Mouse (Mus musculus) cerebellum, postnatal 14 days (tissue): ENCODE results near the gene Gm5767.

Experiments used
- DNase-seq, 2 experiments: peaks; one replicate each; pipeline ENCODE4 v3.0.0; 2021; ENCODE audit warnings: mixed read lengths in 2 of 2

Gene Gm5767

DNA sequence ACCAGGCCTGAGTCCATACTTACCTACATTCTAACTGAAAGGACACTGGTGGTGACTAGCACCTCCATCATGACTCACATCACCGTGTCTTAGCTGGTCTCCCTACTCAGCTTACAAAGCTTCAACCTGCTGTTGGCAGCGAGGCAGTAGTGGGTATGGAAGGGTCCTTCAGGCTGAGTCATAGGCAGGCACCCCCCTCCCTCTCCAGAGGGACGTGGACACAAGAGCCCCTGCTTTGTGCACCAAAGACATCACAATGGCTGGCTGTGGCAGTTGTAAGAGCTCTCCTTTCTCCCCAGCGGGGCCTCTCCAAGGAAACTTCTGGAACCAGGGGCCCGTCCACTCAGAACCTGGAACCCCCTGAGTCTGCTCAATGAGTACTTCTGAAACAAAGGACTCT is at the start of gene Gm5767:
TSS of gene Gm5767 (plus strand) at position 301 of the 400 bp plus-strand sequence.
- no peak for DNase-seq

DNA sequence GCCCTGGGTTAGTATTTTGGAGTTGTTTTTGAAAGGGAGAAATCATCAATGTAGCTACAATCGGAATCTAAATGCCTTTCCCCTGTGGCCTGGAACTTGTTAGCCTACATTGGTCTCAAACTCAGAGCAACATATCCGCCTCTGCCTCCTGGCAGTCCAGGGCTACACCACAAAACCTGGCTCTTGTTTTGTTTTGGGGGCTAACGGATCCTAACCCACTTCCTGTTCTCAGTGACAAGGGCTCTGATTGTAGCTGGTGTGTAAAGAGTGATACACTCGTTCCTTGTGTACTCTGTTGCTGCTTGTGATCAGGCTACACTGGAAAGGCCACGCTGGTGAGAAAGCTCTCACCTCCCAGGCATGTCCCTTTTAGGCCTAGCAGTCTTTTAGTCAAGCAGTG is 49.1 kb upstream of the Gm5767 start:
- DNase-seq: no peak

DNA sequence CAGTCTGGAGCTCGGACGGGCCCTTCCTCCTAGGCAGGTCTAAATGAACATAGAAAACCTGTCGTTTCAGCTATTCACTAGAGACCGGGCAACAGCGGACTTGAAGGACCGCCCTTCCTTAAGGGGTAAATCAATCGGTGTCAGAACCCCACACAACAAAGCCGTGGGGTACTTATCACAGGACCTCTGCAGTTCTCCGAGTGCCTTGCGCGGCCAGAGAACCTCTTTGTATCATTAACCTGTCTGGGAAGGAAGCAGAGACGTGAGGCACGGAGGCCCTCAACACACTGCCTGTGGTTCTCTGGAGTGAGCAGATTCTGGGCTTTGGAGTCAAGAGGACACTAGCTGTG is 43.7 kb upstream of the Gm5767 start:
- DNase-seq: no peak

DNA sequence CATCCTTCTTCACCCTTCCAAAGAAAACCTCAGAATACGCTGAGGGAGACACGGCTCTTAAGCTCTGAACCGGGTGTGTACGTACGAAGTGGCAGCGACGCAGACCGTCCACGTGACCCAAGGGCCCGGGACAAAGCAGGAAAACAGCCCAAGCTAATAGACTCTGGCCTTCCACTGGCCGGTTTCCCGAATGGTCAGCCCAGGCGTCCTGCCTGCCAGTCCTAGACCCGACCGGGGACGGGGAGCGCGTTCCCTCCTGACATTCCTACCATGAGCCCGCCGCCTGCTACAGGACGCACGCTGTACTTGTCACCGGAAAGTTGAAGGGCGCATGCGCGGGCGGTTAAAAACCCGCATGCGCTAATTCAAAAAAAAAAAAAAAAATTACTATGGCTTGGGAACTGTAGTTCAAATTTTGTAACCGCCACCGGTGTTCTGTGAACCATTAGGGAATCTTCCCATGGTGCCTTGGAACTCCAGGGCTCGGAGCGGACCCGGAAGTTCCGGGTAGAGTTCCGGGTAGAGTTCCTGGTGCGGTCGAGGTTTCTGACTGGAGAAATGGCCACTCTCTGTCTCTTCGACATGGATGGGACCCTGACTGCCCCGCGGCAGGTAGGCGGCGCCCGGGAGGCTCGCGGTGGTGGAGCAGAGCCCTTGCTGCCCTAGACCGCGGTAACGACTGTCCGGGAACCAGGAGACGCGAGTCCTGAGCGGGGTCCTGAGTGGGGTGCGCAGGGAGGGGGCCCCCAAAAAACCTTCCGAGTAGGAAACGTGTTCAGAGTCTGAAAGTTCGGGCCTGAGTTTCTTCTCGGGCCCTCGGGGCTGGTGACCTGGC is 43.1 kb upstream of the Gm5767 start, which contains the start of the genes Pmm2 and Tmem186:
TSS of gene Pmm2 (plus strand) at position 458 of the 835 bp plus-strand sequence.
TSS of gene Tmem186 (minus strand) at position 496 of the 835 bp plus-strand sequence.
- DNase-seq: peak; percentile 89

DNA sequence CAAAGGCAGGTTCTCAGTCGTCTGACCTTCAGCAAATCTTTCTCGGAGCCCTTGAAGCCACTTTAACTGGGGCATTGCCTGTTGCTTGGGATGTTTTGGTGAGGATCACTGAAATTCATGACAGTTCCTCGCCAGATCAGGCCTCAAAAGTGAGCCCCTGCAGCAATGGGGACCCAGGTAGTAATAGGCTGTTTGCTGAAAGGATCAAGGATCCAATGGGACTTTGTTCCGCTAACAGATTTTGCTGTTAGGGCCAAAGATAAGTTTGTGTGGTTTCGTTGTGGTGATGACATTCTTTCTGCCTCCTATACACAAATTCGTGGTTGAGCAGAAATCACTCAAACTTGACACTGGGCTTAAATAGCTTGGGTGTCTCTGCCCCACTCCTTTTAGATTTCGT is 42.4 kb upstream of the Gm5767 start:
- DNase-seq: no peak

DNA sequence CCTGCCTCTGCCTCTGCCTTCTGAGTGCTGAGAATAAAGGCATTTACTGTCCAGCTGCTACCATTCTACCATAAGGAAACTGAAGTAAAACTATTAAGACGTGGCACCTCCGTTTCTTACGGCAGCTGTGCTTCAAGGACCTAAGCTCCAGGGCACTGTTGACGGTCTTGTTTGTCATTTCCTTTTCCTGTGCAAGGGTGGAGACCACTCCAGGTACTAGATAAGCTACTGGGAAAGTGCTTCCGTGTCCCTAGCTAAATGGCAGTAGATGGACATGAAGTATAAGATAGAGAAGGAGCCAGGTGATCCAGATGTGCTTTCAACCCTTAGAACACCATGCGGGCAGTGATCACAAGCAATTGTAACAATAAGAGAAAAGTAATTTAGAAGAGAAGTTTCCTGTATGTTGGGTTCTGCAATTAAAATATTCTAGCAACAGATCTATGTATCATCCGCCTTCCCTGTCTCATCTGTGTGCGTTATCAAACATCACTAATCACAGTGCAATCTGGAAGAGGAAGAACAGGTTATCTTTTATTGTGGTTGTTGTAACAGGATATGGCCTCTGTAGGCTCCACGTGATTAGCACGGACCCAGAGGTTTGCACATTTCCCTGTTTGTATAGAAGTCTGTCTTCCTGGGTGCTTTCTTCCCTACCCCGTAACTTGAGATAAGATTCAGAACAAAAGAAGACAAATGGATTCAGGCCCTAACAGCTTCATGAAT is 40.9 kb upstream of the Gm5767 start:
- no peak for DNase-seq

DNA sequence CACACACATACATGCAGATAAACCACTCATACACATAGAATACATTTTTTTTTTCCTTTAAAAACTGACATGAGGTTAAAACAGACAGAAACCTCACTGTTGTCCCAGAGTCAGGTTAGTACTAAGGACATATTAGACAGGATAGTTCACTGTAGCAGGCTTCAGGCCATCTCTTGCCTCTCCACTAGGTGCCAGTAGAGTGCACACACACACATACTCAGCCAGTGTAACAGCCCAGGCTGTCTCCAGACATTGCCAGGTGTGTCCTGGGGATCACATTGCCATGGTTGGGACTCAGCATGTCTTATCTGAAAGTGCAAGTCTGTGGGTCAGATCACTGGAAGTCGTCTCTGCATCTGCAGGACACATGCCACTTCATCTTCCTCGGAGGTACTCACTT is 36.7 kb upstream of the Gm5767 start:
- DNase-seq: peak; percentile 54 to 57

DNA sequence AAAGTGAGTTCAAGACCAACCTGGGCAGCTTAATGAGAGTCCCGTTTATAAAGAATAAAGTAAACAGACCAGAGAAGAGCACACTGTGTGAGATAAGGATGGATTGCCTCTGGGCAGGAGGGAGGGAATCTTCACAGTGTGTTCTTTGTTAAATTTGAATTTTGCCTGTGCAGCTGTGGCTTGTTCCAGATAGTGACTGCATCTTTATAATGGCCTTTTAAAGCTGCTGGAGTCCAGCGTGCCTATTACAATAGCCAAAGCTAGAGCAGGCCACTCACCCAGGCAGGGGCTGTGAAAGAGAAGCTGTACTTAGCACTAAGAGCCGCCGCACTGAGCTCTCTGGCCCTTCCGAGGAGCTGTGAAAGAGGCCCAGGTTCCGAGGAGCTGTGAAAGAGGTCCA is 35.0 kb upstream of the Gm5767 start:
- DNase-seq: no peak

DNA sequence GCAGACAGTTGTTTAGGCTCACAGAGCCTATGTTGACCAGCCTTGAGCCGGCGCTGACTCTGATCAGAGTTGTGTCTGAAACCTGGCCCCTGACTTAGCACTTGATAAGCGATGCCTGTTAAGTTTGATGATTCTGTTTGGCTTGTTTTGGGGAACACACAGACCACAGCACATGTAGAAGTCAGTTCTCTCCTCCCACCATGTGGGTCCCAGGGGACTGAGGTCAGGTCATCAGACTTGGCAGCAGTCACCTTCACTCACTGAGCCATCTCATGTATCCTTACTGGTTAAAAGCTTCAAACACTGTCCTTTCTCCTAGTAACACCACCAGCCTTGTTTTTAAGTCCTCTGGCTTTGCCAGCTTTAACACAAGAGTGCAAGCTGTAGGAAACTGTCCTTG is 30.6 kb upstream of the Gm5767 start:
- DNase-seq: no peak

DNA sequence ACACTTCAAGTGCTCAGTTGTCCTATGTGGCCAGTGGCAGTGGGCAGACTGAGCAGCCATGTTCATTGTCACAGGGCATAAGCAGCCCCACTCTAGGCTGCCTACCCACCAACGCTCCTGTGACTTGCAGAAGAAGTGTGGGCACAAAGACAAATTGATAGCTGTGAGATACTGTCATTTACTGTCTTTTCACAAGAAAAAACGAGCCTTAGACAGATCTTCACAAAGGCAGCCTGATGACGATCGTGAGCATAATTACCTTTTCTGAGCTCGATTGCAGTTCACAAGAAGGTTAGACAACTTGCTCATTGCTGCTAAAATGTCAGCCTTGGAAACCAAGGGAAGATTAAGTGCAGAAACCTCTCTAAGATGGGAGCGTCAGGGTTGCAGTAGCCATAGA is 25.5 kb upstream of the Gm5767 start:
- DNase-seq: no peak

DNA sequence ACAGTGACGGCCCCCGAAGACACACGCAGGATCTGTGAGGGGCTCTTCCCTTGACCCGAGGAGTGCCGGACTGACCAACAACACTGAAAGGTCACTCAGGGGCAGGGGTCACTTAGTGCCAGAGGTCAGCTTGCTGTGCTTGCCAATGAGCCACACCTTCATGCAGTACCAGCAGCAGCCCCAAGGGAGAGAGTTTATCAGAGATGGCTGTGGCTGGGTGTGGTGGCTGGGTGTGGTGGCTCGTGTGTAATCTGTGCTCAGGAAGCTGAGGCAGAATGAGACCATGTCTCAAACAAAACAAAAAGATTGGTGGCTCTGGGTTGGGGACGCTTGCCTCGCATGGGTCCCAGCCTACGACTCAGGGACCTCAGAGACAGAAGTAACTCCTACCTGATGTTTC is 25.0 kb upstream of the Gm5767 start:
- DNase-seq: no peak

DNA sequence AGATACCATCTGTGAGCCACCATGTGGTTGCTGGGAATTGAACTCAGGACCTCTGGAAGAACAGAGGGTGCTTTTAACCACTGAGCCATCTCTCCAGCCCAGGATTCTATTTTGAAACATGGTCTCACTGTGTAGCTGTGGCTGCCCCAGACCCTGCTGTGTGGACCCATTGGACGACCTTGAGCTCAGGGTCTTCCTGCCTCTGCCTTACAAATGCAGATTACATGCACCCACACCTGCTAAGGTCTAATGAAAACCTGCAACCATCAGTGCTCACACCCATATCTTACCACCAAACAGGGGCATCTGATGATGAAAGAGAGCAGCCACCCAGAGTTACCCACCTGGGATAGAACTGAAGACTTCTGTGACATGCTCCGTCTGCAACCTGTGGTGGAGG is 24.3 kb upstream of the Gm5767 start:
- DNase-seq: no peak

DNA sequence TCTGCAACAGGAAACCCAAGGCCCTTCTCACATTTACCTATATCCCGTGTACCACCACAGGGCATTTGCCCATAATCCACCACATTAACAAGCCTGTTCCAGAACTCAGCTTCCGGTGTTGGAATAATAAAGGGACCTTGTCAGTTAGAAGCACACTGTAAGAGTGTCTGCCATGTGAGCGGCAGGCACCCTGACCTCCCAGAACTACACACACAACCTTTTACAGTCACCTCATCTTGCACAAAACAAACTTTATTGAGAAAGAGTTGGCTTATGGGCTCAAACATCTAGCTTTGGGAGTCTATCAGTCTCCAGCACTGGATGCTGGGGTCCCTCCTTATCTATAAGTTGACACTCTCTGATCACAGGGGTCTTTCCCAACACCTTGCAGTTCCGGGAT is 22.2 kb upstream of the Gm5767 start:
- DNase-seq: no peak

DNA sequence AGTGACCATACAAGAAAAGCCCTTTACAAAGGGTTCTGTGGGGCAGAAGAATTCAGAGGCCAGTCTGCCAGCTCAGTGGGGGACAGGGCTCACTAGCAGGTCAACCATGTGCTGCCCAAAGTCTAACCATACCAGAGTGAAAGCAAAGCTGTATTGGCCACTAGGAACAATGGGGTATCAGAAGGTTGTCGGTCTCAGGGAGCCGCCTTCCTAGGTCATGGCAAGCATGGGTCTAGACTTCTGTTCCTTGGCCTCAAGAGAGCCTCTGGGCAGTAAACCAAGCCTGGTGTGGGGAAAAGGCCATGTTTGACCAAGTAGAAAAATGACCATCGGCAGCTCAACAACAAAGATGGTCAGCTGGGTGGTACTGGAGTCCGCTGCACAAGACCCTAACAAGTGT is 21.8 kb upstream of the Gm5767 start:
- peak in 1 of 2 experiments; percentile 59 for DNase-seq

DNA sequence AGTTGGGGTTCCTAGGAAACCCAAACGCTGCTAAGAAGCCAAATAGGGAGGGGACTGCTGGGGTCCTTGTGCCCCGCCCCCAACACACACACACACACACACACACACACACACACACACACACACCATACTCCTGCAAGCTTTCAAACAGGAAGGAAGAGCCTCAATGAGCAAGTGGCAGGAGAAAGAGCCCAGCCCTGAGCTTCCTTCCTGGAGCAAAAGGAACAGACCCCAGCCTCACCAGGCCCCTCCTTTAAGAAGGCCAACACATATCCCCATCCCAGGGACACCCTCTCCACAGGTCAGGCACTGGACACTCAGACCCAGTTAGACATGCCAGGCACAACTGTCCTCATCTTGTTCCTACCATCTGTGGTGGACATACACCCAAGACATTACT is 17.5 kb upstream of the Gm5767 start:
- DNase-seq: no peak

DNA sequence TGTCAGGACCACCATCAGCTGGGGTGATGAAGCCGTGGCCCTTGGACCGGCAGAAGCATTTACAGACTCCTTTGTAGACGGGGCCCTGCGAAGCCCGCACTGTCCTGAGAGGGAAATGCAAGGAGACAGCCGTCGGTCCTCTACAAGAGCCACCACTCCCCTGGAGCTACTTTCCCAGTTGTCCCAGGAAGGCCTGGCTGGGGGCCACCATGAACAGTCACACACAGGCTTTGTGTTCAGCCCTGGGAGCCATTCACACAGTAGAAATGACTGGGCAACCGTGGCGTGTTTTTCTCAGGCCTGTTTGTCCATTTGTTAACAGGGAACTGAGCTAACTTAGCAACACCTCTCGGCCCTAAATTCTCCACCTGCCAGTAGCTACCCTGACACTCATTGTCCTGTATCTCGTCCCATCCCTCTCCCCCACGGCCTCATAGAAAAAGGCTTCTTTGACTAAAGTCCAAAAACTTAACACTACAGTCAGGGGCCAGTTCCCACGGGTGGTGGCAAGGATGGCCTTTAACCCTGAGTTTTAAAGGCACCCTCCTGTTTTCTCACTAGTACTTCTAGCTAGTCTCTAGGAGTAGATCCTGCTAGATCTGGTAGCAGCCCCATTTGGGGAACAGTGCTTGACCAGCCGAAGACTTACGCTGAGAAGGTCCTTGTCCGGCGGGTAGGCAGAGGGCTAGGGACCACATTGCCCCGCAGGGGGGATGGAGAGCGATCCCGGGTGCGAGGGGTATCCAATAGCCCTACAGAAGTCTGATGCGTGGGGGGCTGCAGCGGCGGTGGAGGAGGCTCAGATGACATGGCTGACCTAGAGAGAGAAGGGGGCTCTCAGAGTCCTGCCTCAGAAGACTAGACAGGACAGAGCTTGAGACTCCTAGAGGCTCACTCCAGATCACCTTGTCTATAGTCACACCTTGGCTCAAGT is 16.7 kb upstream of the Gm5767 start:
- DNase-seq: no peak

DNA sequence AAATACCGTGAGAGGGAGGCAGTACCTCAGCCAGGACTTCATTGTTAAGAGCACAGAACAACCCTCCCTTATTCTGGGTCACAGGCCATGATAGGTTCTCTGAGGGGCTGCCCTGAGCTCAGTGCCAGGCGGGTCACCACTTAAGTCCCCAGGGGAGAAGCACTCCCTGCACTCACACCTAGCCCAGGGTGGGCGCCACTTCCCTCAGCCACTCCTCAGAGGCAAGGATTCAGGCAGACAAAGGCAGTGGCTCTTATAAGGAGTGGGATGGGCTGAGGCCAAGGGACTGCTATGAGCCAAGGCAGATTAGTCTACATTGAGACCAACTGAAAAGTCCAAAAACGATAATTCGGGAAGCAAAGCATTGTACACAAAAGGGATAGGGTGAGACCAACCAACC is 15.2 kb upstream of the Gm5767 start:
- no peak for DNase-seq

DNA sequence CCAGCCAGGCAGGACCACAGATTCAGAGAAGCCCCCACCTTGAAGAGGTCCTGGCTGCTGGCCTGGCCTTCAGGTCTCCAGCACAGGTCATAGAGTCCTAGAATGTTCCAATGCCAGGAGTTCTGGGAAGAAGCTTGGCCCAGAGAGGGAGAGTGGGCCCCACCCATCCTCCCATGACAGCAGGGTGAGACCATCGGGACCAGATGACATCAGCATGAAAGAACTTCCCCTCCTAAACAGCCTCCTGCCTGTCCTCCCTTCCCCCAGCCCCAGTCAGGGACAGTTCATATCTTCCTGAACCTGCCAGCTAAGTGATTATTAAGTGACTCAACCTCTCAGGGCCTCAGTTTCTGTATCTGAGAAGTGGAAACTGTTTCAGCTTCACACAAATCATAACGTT is 14.1 kb upstream of the Gm5767 start:
- no peak for DNase-seq

DNA sequence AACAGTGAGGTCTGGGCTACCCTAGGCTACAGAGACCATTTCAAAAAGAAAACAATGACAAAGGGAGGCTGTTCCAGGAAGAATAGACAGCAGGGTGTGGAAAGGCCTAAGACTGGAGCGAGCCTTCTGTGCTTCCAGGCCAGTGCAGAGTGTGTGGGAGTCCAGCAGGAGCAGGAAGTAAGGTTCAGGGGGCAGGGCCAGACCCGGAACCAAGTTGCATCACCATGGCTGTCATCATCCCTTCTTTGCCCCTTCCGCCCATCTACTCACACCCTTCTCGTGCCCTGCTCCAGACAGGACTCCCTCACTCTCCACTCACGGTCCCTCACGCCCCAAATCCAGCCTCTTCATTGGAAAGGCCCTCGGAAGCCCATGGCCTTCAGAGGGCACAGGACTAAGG is 13.3 kb upstream of the Gm5767 start:
- no peak for DNase-seq

DNA sequence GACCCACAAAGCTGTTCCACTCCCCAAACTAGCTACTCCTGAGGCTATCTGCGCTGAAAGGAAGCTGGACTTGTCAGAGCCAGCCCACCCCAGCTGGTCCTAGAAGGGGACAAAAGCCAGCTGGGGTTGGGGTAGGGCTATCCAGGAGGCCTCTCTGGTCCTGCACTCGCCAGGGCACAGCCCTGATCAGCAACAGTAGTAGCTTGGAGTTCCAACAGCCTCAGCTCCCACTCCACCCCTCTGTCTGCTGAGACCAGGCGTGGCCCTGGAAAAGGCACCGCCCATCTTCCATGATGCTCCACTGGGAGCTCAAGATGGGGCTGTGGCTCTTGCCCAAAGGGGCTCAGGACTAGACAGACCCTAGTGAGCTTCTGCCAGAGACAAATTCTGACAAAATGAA is 12.8 kb upstream of the Gm5767 start:
- no peak for DNase-seq

DNA sequence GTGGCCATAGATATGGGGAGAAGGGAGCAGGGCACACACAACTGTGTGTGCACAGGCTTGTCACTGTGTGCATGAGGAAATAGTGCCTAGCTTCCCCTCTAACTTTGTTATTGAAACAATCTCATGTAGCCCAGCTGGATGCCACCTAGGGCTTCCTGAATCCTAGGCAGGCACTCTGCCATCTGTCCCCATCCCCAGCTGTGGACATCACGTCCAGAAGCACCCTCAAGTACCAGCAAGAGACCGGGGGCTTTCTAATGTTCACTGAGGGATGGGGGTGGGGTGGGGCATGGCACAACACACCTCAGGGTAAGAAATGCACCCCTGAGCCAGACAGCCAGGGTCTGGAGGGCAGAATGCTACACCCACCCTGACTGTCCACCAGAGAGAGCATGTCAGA is 12.2 kb upstream of the Gm5767 start:
- no peak for DNase-seq

DNA sequence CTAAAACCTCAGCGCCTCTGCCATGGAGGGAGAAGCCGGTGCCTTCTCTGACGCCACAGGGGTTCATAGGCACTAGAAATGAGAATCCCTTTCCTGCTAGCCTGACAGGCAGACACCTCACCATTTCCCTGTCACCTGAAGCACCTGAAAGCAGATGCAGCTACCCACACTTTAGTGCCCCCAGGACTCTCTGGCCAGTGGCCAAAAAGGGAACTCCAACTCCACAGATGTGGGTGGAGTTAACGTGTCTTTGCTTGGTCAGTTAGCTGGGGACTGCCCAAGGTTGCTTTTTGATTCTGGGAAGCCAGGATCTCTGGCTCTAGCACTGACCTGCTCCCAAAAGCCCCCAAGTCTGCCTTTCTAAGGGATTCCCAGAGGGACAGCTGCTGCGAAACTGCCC is 11.1 kb upstream of the Gm5767 start:
- no peak for DNase-seq
